Mouse (Mus musculus): Measurements from ENCODE around the gene Rell1. TPM values are rescaled to one million over a fixed set of nuclear protein-coding genes. Genes with fewer than 3 reads are reported as not detected.
A peak's percentile ranks its signal among the peaks of the same experiment; 100 is the strongest.

Rell1 gene
- total and polyA plus RNA-seq, 3 experiments = 3.4 to 10.4 (median 9.3) TPM

DNA sequence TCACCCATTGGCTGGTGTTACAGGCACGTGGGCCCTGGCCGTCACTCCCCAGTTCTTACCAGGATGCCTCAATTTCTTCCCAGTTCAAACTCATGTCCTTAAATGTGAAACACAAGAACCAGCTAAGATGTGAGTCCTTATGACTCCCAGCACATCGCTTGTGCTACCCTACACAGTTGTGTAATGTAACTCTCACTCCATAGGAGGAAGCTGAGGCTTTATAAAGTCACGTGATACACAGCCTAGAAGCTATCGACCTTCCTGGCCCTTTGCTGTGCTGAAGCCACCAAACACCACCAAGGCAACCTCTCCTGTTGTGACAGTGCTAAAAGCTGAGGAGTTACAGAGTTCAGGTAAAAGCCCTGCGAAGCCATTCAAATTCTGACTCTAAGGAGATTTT is 33.1 kb downstream of the Rell1 start:
- H3K4me3 ChIP-seq = no peak overlapping the region
- TF ChIP-seq CTCF (IDR thresholded peaks at IDR 0.05) (no peak), POLR2A (IDR thresholded peaks at IDR 0.05; ENCODE audit: insufficient read depth, low read depth, low read length) (no peak), EP300 (IDR thresholded peaks at IDR 0.05; ENCODE audit: insufficient read depth, low read depth, low read length) (no peak)
- H3K36me3 ChIP-seq (ENCODE audit: control insufficient read depth, insufficient read depth, low read length) = no peaks in the 10 kb centered on the region
- no peak overlapping the region for H3K9ac ChIP-seq (ENCODE audit: low read depth, low read length)
- H3K4me1 ChIP-seq (ENCODE audit: control insufficient read depth, insufficient read depth, low read length) = peaks cover 5% of the 10 kb centered on the region
- H3K27ac ChIP-seq = no peak overlapping the region
- no peak for DNase-seq
- 0 out of 2 replicates have a peak, but pooled peaks cover 1% of the 10 kb centered on the region for H3K79me2 ChIP-seq (replicated peaks; ENCODE audit: control insufficient read depth, insufficient read depth, low read length)
- H3K27me3 ChIP-seq (ENCODE audit: control insufficient read depth, insufficient read depth, low read length) = no peaks in the 10 kb centered on the region
- 93% methylated on average over 6 of the region's 6 CpGs for WGBS
- intact Hi-C loops (cut with DNase I) = no loop called here

DNA sequence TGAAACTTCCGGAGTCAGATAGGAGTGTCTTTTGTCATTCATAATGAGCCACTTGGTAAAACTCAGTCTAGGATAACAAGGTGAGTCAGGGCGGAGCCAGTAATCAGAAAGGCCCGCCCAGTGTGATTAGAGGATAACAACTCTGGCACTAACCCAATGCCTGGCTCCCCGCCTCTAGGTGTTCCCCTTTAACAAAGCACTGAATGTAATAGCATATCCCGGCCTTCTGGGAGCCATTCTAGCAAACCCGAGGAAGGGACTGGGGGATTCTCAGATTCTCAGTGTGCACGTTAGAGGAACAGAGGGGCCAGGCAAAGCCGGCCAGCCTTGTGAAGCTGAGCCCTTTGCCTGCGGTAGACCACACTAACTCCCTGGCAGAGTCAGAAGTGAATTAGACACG is 35.9 kb downstream of the Rell1 start:
- Histone ChIP-seq H3K9ac (ENCODE audit: low read depth, low read length) (no peak overlapping the region), H3K27me3 (ENCODE audit: control insufficient read depth, insufficient read depth, low read length) (no peaks in the 10 kb centered on the region), H3K4me3 (no peak overlapping the region), H3K79me2 (replicated peaks; ENCODE audit: control insufficient read depth, insufficient read depth, low read length) (no peaks in the 10 kb centered on the region), H3K36me3 (ENCODE audit: control insufficient read depth, insufficient read depth, low read length) (no peaks in the 10 kb centered on the region), H3K4me1 (ENCODE audit: control insufficient read depth, insufficient read depth, low read length) (peaks cover 5% of the 10 kb centered on the region), H3K27ac (no peak overlapping the region)
- 42% methylated on average over 10 of the region's 10 CpGs for WGBS
- intact Hi-C loops (cut with DNase I) = no loop called here
- no peak for DNase-seq
- TF ChIP-seq EP300 (IDR thresholded peaks at IDR 0.05; ENCODE audit: insufficient read depth, low read depth, low read length) (no peak), POLR2A (IDR thresholded peaks at IDR 0.05; ENCODE audit: insufficient read depth, low read depth, low read length) (no peak), CTCF (IDR thresholded peaks at IDR 0.05) (no peak)

DNA sequence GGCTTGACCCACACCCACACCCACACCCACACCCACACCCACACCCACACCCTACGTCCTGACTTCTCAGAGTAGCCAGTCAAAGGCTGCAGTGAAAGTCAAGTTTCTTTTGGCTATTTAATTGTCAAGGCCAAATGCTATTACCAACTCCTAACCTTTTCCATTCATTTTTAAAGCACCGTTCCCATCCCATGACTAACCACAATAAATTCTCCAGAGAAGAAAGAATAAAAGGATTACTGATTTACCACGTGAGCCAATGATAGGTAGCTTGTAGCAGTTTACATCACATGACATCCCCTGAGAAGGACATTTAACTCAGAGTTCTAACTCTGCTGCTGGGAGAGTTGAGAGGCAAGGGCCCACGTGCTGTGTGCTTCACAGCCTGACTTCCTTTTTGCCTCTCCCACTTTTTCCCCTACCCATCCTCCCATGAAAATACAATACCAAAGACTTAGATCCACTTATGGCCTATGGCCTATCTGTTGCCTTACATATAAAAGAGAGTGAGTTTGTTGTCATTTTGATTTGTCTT is 37.8 kb downstream of the Rell1 start:
- no peak overlapping the region for H3K4me3 ChIP-seq
- no peak overlapping the region for H3K27ac ChIP-seq
- TF ChIP-seq EP300 (IDR thresholded peaks at IDR 0.05; ENCODE audit: insufficient read depth, low read depth, low read length) = no peak
- TF ChIP-seq POLR2A (IDR thresholded peaks at IDR 0.05; ENCODE audit: insufficient read depth, low read depth, low read length) = no peak
- TF ChIP-seq CTCF (IDR thresholded peaks at IDR 0.05) = no peak
- no peak for DNase-seq
- no peaks in the 10 kb centered on the region for H3K27me3 ChIP-seq (ENCODE audit: control insufficient read depth, insufficient read depth, low read length)
- WGBS = 64% methylated on average over 4 of the region's 4 CpGs
- H3K9ac ChIP-seq (ENCODE audit: low read depth, low read length) = no peak overlapping the region
- no peaks in the 10 kb centered on the region for H3K36me3 ChIP-seq (ENCODE audit: control insufficient read depth, insufficient read depth, low read length)
- no peaks in the 10 kb centered on the region for H3K79me2 ChIP-seq (replicated peaks; ENCODE audit: control insufficient read depth, insufficient read depth, low read length)
- H3K4me1 ChIP-seq (ENCODE audit: control insufficient read depth, insufficient read depth, low read length) = peaks cover 5% of the 10 kb centered on the region
- intact Hi-C loops (cut with DNase I) = no loop called here

DNA sequence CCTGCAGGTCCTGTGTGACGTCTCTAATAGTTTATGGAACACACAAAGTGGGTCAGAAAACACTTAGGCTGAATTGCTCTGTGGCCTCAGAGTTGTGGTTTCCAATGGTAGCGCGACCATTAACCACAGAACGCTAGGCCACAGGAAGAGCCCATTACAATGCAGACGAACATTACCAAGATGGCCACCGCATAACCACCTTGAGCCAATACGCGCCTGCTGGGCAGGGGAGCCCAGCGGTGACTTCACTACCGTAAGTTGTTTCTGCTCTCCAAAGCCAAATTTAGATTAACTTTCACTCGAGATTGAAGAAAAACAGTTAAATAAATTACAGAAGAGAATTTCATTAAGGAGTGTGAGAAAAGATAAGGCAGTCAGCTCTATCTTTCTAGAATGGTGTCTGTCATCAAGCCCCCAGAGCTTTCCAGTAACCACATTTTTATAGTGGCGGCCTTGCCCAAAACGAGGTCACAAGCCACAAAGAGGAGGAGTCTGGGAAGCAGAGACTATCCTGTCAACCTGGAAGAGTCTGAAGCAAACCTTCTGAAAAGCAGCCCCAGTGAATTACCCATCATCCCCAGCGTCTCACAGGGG is 43.6 kb downstream of the Rell1 start:
- H3K27ac ChIP-seq = no peak overlapping the region
- no peak for DNase-seq

DNA sequence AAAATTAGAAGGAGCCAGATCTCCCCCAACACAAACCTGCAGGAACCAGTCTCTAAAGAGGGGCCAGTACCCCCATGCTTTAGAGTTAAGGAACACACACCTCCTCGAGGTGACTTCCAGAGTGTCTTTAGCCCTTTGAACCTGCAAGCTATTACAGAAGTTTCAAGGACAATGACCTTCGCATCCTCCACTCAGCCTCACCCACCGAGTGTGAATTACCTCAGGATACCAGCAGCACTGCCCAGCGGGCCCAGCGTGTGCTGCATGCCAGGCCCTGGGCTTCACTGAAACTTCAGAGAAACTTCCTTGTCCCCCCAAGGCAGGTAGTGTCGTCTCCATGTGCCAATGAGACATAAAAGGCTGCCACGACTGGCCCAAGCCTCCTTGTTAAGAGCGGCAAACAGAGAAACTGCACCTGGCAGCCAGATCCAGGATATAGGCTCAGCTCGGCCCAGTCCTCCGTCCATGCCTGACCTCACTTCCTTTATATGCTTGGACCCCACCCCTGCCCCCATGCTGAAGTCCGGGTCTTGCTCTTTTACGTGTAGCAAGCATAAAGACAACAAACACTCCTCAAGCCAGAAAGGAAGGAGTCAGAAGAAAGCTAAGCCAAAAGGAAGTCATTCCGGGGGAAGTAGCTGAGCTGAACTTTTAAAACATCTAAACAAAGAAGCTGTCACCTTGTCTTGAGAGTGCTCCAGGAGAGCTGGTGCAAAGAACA is 45.2 kb downstream of the Rell1 start:
- Histone ChIP-seq H3K9ac (ENCODE audit: low read depth, low read length) (no peak overlapping the region), H3K36me3 (ENCODE audit: control insufficient read depth, insufficient read depth, low read length) (no peaks in the 10 kb centered on the region), H3K27ac (peak overlapping the region; percentile 39; the same call in 1 of the 2 replicates), H3K79me2 (replicated peaks; ENCODE audit: control insufficient read depth, insufficient read depth, low read length) (no peaks in the 10 kb centered on the region), H3K4me1 (ENCODE audit: control insufficient read depth, insufficient read depth, low read length) (peaks cover 2% of the 10 kb centered on the region; the same call in 1 of the 2 replicates), H3K4me3 (no peak overlapping the region), H3K27me3 (ENCODE audit: control insufficient read depth, insufficient read depth, low read length) (no peaks in the 10 kb centered on the region)
- intact Hi-C loops (cut with DNase I) = loop anchor here (5.0 kb wide), 1 partner anchor 44 kb away; the partner anchor contains the start of gene Rell1
- TF ChIP-seq CTCF (IDR thresholded peaks at IDR 0.05) = no peak
- TF ChIP-seq POLR2A (IDR thresholded peaks at IDR 0.05; ENCODE audit: insufficient read depth, low read depth, low read length) = no peak
- no peak for TF ChIP-seq EP300 (IDR thresholded peaks at IDR 0.05; ENCODE audit: insufficient read depth, low read depth, low read length)
- DNase-seq = peak in 1 of 2 experiments; percentile 11
- WGBS = 50% methylated on average over 13 of the region's 13 CpGs

More for the DNA sequence above, 43.6 kb downstream of the Rell1 start:
- H3K27me3 ChIP-seq (ENCODE audit: control insufficient read depth, insufficient read depth, low read length) = no peaks in the 10 kb centered on the region
- no peak for TF ChIP-seq CTCF (IDR thresholded peaks at IDR 0.05)
- TF ChIP-seq POLR2A (IDR thresholded peaks at IDR 0.05; ENCODE audit: insufficient read depth, low read depth, low read length) = no peak
- no peak for TF ChIP-seq EP300 (IDR thresholded peaks at IDR 0.05; ENCODE audit: insufficient read depth, low read depth, low read length)
- no peak overlapping the region for H3K9ac ChIP-seq (ENCODE audit: low read depth, low read length)
- peaks cover 2% of the 10 kb centered on the region; the same call in 1 of the 2 replicates for H3K4me1 ChIP-seq (ENCODE audit: control insufficient read depth, insufficient read depth, low read length)
- WGBS = 85% methylated on average over 14 of the region's 14 CpGs
- H3K36me3 ChIP-seq (ENCODE audit: control insufficient read depth, insufficient read depth, low read length) = no peaks in the 10 kb centered on the region
- H3K79me2 ChIP-seq (replicated peaks; ENCODE audit: control insufficient read depth, insufficient read depth, low read length) = no peaks in the 10 kb centered on the region
- intact Hi-C loops (cut with DNase I) = no loop called here
- H3K4me3 ChIP-seq = no peak overlapping the region

DNA sequence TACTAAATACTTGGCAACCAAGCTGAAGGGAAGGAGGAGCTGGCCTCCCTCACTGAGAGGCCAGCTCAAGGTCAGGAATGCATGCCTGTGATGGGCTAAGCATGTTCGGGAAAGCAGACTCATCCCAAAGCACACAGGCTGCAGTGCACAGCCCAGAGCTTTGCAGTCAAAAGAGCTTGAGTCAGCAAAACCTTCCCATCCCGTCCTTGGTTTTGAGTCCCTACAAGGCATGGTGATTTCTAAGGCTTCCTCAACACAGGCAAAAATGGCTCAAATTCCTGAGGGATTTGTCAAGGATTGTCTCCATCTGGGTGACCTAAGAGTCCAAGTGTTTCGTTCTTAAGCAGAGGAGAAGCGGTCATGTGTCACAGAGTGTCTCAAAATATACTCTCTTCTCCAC is 50.5 kb downstream of the Rell1 start:
- no peak for DNase-seq
- H3K27ac ChIP-seq = no peak overlapping the region
- WGBS = 61% methylated on average over 4 of the region's 4 CpGs
- H3K4me3 ChIP-seq = no peak overlapping the region
- H3K9ac ChIP-seq (ENCODE audit: low read depth, low read length) = no peak overlapping the region
- intact Hi-C loops (cut with DNase I) = no loop called here
- H3K79me2 ChIP-seq (replicated peaks; ENCODE audit: control insufficient read depth, insufficient read depth, low read length) = no peaks in the 10 kb centered on the region
- peaks cover 2% of the 10 kb centered on the region; the same call in 1 of the 2 replicates for H3K4me1 ChIP-seq (ENCODE audit: control insufficient read depth, insufficient read depth, low read length)
- H3K27me3 ChIP-seq (ENCODE audit: control insufficient read depth, insufficient read depth, low read length) = no peaks in the 10 kb centered on the region
- no peaks in the 10 kb centered on the region for H3K36me3 ChIP-seq (ENCODE audit: control insufficient read depth, insufficient read depth, low read length)
- TF ChIP-seq CTCF (IDR thresholded peaks at IDR 0.05) (no peak), POLR2A (IDR thresholded peaks at IDR 0.05; ENCODE audit: insufficient read depth, low read depth, low read length) (no peak), EP300 (IDR thresholded peaks at IDR 0.05; ENCODE audit: insufficient read depth, low read depth, low read length) (no peak)
